Mouse (Mus musculus) olfactory bulb, adult 2 months (tissue): Measurements from ENCODE around the gene Tfam.

ENCODE experiments used
- CTCF ChIP-seq: fragments of 200-500 bp; IDR thresholded peaks from 2 replicates; pipeline ENCODE4 v1.5.1; 2012; ENCODE audit warnings: low read depth, mild to moderate bottlenecking, low read length, moderate library complexity; ENCODE audit not compliant: insufficient read depth
- POLR2A ChIP-seq: fragments of 200-500 bp; IDR thresholded peaks from 2 replicates; pipeline ENCODE4 v1.6.1; 2012; ENCODE audit warnings: mild to moderate bottlenecking, low read depth, low read length, moderate library complexity; ENCODE audit not compliant: insufficient read depth

DNA sequence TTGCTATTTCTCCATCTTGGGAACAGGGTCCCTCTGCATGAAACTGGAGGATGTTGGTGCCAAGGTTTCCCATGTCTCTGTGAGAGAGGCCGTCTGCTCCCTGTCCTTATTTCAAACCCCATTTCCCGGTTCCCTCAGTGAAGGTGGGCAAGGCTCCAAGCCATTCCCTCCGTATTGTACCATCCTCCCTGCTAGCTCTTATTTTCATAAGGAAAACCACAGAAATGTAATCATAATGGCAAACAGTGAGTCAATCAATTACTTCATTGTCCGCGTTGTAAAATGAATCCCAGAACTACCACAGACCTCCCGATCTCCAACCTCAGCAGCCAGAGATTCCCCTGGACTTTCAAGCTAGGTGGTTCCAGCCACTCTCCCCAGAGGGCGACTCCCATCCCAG, 53.0 kb downstream of the Tfam start:
- no peak for TF ChIP-seq CTCF
- TF ChIP-seq POLR2A, result no peak
